Mouse (Mus musculus): ENCODE data around the gene Fbxl15.

GRCm38 (mm10) chr19:46331936-46332335, 4.0 kb downstream of the Fbxl15 start:
- TF ChIP-seq GATA1 (IDR thresholded peaks at IDR 0.05; ENCODE audit: low read length) (no peak), TAL1 (IDR thresholded peaks at IDR 0.05; ENCODE audit: low read length) (no peak)

All from erythroblast, embryonic 14.5 days (primary cell).